Comparison of ENCODE assay signal across 12 mouse cellular contexts in genomic region chr16:94559782-94560181, GRCm38 (mm10). TPM values are rescaled to one million over a fixed set of nuclear protein-coding genes. Genes with fewer than 3 reads are reported as not detected.
DNase-seq lines count a peak whose midpoint lies in the region; ATAC-seq and TF ChIP-seq lines count a peak whose summit lies in the region.
"Had no signal": no experiment of that assay in that cellular context is flagged by ENCODE, and none has a peak within 500 bp of the region (broad histone marks: within the 10 kb centered on the region; RNA-seq: fewer than 3 reads in every experiment).

No protein-coding gene starts in this region.

- 74% methylated on average over 7 of the region's 7 CpGs for whole genome bisulfite sequencing in embryonic facial prominence, embryonic 12.5 days
- WGBS in embryonic facial prominence, embryonic 10.5 days, result 74% methylated on average over 7 of the region's 7 CpGs
- 57% methylated on average over 7 of the region's 7 CpGs for WGBS in kidney, embryonic 15.5 days
- 47% methylated on average over 7 of the region's 7 CpGs for WGBS in heart, postnatal 0 days
- WGBS in macrophage (ENCODE audit: missing documents), result 19% methylated on average over 7 of the region's 7 CpGs

- TF ChIP-seq CTCF in heart, postnatal 0 days (IDR thresholded peaks at IDR 0.05; ENCODE audit: low read depth), result no peak

- no peak for DNase-seq in embryonic facial prominence, embryonic 10.5 days (ENCODE audit: low spot score)
- no peak for DNase-seq in kidney, adult 11 months
- no peak for DNase-seq in heart, postnatal 0 days (ENCODE audit: low spot score)
- DNase-seq in retina, postnatal 1 day, result no peak
- DNase-seq in c-Kit-positive CD71-positive TER-119-positive erythroid progenitor cells, embryonic 14.5 days (ENCODE audit: low spot score), result no peak
- DNase-seq: cerebellum, postnatal 14 days; midbrain, embryonic 14.5 days had no signal

- no peak overlapping the region for H3K4me2 ChIP-seq in embryonic facial prominence, embryonic 12.5 days (replicated peaks)
- H3K4me2 ChIP-seq in kidney, embryonic 15.5 days, result no peak overlapping the region
- peak overlapping the region; percentile 27; the same call in 1 of the 2 replicates for H3K4me2 ChIP-seq in heart, postnatal 0 days (ENCODE audit: low read depth, low read length)
- H3K4me2 ChIP-seq: hindbrain, embryonic 15.5 days; neural tube, embryonic 13.5 days had no signal

- H3K9ac ChIP-seq in embryonic facial prominence, embryonic 12.5 days, result no peak overlapping the region
- no peak overlapping the region for H3K9ac ChIP-seq in kidney, embryonic 15.5 days
- no peak overlapping the region for H3K9ac ChIP-seq in heart, postnatal 0 days (replicated peaks; ENCODE audit: low read depth, low read length)
- H3K9ac ChIP-seq: hindbrain, embryonic 15.5 days; neural tube, embryonic 13.5 days had no signal

- no peaks in the 10 kb centered on the region for H3K79me2 ChIP-seq in macrophage (ENCODE audit: inconsistent target)

- no peaks in the 10 kb centered on the region for H3K36me3 ChIP-seq in embryonic facial prominence, embryonic 12.5 days
- H3K36me3 ChIP-seq in embryonic facial prominence, embryonic 10.5 days (replicated peaks), result no peaks in the 10 kb centered on the region
- no peaks in the 10 kb centered on the region for H3K36me3 ChIP-seq in kidney, embryonic 15.5 days
- no peaks in the 10 kb centered on the region for H3K36me3 ChIP-seq in heart, postnatal 0 days (replicated peaks; ENCODE audit: control insufficient read depth, insufficient read depth, low read length)
- H3K36me3 ChIP-seq in macrophage (ENCODE audit: inconsistent target), result no peaks in the 10 kb centered on the region
- H3K36me3 ChIP-seq: hindbrain, embryonic 15.5 days; neural tube, embryonic 13.5 days had no signal

- no peak for TF ChIP-seq EP300 in heart, postnatal 0 days (IDR thresholded peaks at IDR 0.05; ENCODE audit: low read depth)

- no peaks in the 10 kb centered on the region; the same call in 1 of the 2 replicates for H3K4me1 ChIP-seq in embryonic facial prominence, embryonic 12.5 days
- H3K4me1 ChIP-seq in embryonic facial prominence, embryonic 10.5 days, result peaks cover 6% of the 10 kb centered on the region
- H3K4me1 ChIP-seq in kidney, embryonic 15.5 days, result peaks cover 14% of the 10 kb centered on the region
- H3K4me1 ChIP-seq in heart, postnatal 0 days (ENCODE audit: control insufficient read depth, insufficient read depth), result peaks cover 14% of the 10 kb centered on the region
- H3K4me1 ChIP-seq: hindbrain, embryonic 15.5 days; neural tube, embryonic 13.5 days had no signal

- 0 out of 2 replicates have a peak overlapping the region, but pooled peaks have one; percentile 12 for H3K27ac ChIP-seq in embryonic facial prominence, embryonic 12.5 days
- no peak overlapping the region for H3K27ac ChIP-seq in embryonic facial prominence, embryonic 10.5 days (replicated peaks)
- H3K27ac ChIP-seq in kidney, embryonic 15.5 days, result peak overlapping the region; percentile 70
- H3K27ac ChIP-seq in heart, postnatal 0 days (ENCODE audit: low read depth), result peak overlapping the region; percentile 87
- H3K27ac ChIP-seq in macrophage, result peak overlapping the region; percentile 63
- H3K27ac ChIP-seq: hindbrain, embryonic 15.5 days; neural tube, embryonic 13.5 days had no signal

- no peaks in the 10 kb centered on the region for H3K27me3 ChIP-seq in embryonic facial prominence, embryonic 12.5 days
- 0 out of 2 replicates have a peak, but pooled peaks cover 3% of the 10 kb centered on the region for H3K27me3 ChIP-seq in embryonic facial prominence, embryonic 10.5 days (replicated peaks; ENCODE audit: low read depth, poor library complexity, severe bottlenecking)
- H3K27me3 ChIP-seq in kidney, embryonic 15.5 days, result no peaks in the 10 kb centered on the region
- H3K27me3 ChIP-seq in heart, postnatal 0 days (ENCODE audit: control insufficient read depth, insufficient read depth, low read length), result no peaks in the 10 kb centered on the region
- H3K27me3 ChIP-seq: hindbrain, embryonic 15.5 days; neural tube, embryonic 13.5 days had no signal

- H3K9me3 ChIP-seq in embryonic facial prominence, embryonic 12.5 days, result no peaks in the 10 kb centered on the region
- H3K9me3 ChIP-seq in embryonic facial prominence, embryonic 10.5 days, result no peaks in the 10 kb centered on the region
- H3K9me3 ChIP-seq in kidney, embryonic 15.5 days (replicated peaks), result no peaks in the 10 kb centered on the region
- H3K9me3 ChIP-seq in heart, postnatal 0 days (replicated peaks; ENCODE audit: control insufficient read depth, low read length), result no peaks in the 10 kb centered on the region
- H3K9me3 ChIP-seq: hindbrain, embryonic 15.5 days; neural tube, embryonic 13.5 days had no signal

- H3K4me3 ChIP-seq in embryonic facial prominence, embryonic 12.5 days, result no peak overlapping the region
- H3K4me3 ChIP-seq in embryonic facial prominence, embryonic 10.5 days, result no peak overlapping the region
- H3K4me3 ChIP-seq in kidney, embryonic 15.5 days (replicated peaks), result no peak overlapping the region
- 0 out of 2 replicates have a peak overlapping the region, but pooled peaks have one; percentile 3 for H3K4me3 ChIP-seq in heart, postnatal 0 days (ENCODE audit: low read depth, low read length)
- peak overlapping the region; percentile 16; the same call in 1 of the 2 replicates for H3K4me3 ChIP-seq in macrophage (ENCODE audit: inconsistent target)
- H3K4me3 ChIP-seq: hindbrain, embryonic 15.5 days; neural tube, embryonic 13.5 days had no signal

- no peak for ATAC-seq in embryonic facial prominence, embryonic 12.5 days (ENCODE audit: insufficient number of reproducible peaks, insufficient read depth, low FRiP score, low TSS enrichment)
- no peak for ATAC-seq in kidney, embryonic 15.5 days (replicated peaks; ENCODE audit: low FRiP score)
- ATAC-seq in heart, postnatal 0 days (ENCODE audit: insufficient read depth, low read depth), result no peak

RNA-seq across cellular contexts. Expression of gene Dyrk1a, which starts 10.0 kb away (rescaled TPM):
- 9.0 and 10.3 TPM in 2 replicates for polyA plus RNA-seq in embryonic facial prominence, embryonic 12.5 days (2016; fragmentation: Nextera tagmentation; extraction: Ambion mirVana)
- 9.5 and 10.0 TPM in 2 replicates for polyA plus RNA-seq in embryonic facial prominence, embryonic 10.5 days (2016; fragmentation: Nextera tagmentation; extraction: Ambion mirVana)
- 8.7 and 9.7 TPM in 2 replicates for polyA plus RNA-seq in kidney, embryonic 15.5 days (2015; fragmentation: Nextera tagmentation; extraction: Ambion mirVana)
- 55.2 and 90.3 TPM in 2 replicates for total RNA-seq in heart, postnatal 0 days (2014; rRNA removed; ENCODE audit: low replicate concordance)
- polyA plus RNA-seq in heart, postnatal 0 days (2015; fragmentation: Nextera tagmentation; extraction: Ambion mirVana), result 6.9 and 7.7 TPM in 2 replicates
- 100 to 1,000 TPM in 3 of 26 experiments, 10 to 100 TPM in 23; 54.2 to 149 (median 85.4) TPM for total RNA-seq in macrophage (2018; cell fraction: chromatin; rRNA removed)
- total RNA-seq in macrophage (2018; cell fraction: cytosol; rRNA removed), result 10 to 100 TPM; 40.1 to 59.8 (median 43.8) TPM
- 10 to 100 TPM; 54.6 to 87.2 (median 64.8) TPM for total RNA-seq in macrophage (2018; cell fraction: nucleus; rRNA removed)
- polyA plus RNA-seq in macrophage (2018), result 22.5 to 30.9 TPM (median 25.6 TPM) in 3 replicates

RNA-seq across cellular contexts. Expression of gene Vps26c, which starts 33.2 kb away (rescaled TPM):
- polyA plus RNA-seq in embryonic facial prominence, embryonic 12.5 days (2016; fragmentation: Nextera tagmentation; extraction: Ambion mirVana), result 51.8 and 58.7 TPM in 2 replicates
- 53.9 and 59.4 TPM in 2 replicates for polyA plus RNA-seq in embryonic facial prominence, embryonic 10.5 days (2016; fragmentation: Nextera tagmentation; extraction: Ambion mirVana)
- polyA plus RNA-seq in kidney, embryonic 15.5 days (2015; fragmentation: Nextera tagmentation; extraction: Ambion mirVana), result 56.4 and 59.3 TPM in 2 replicates
- 39.7 and 55.8 TPM in 2 replicates for total RNA-seq in heart, postnatal 0 days (2014; rRNA removed; ENCODE audit: low replicate concordance)
- 35.6 and 37.2 TPM in 2 replicates for polyA plus RNA-seq in heart, postnatal 0 days (2015; fragmentation: Nextera tagmentation; extraction: Ambion mirVana)
- total RNA-seq in macrophage (2018; cell fraction: chromatin; rRNA removed), result 100 to 1,000 TPM in 6 of 26 experiments, 10 to 100 TPM in 20; 21.2 to 142 (median 55.7) TPM
- total RNA-seq in macrophage (2018; cell fraction: cytosol; rRNA removed), result 10 to 100 TPM; 36.1 to 82.0 (median 68.2) TPM
- 100 to 1,000 TPM in 1 of 26 experiments, 10 to 100 TPM in 25; 20.1 to 108 (median 38.4) TPM for total RNA-seq in macrophage (2018; cell fraction: nucleus; rRNA removed)
- polyA plus RNA-seq in macrophage (2018), result 45.9 to 89.1 TPM (median 67.2 TPM) in 3 replicates

Comparison
In these comparisons a context has a peak if more than half of its experiments do, and no peak if none do; other contexts are left out.
1. H3K4me3 ChIP-seq: peak in heart, postnatal 0 days (single experiment) and macrophage (single experiment); none in embryonic facial prominence, embryonic 12.5 days (single experiment), embryonic facial prominence, embryonic 10.5 days (single experiment) and kidney, embryonic 15.5 days (single experiment).